Mouse (Mus musculus) testis, postnatal 14 days (tissue): ENCODE data around the gene Tcte2.
"Not testable (repeated sequence)": the region's sequence is repeated elsewhere in the genome, so short reads cannot be mapped to it uniquely, and the experiment has no call there.

Experiments
- DNase-seq: peaks from one replicate; pipeline ENCODE4 v3.0.0; 2021; ENCODE audit warnings: low spot score

Tcte2 gene

DNA sequence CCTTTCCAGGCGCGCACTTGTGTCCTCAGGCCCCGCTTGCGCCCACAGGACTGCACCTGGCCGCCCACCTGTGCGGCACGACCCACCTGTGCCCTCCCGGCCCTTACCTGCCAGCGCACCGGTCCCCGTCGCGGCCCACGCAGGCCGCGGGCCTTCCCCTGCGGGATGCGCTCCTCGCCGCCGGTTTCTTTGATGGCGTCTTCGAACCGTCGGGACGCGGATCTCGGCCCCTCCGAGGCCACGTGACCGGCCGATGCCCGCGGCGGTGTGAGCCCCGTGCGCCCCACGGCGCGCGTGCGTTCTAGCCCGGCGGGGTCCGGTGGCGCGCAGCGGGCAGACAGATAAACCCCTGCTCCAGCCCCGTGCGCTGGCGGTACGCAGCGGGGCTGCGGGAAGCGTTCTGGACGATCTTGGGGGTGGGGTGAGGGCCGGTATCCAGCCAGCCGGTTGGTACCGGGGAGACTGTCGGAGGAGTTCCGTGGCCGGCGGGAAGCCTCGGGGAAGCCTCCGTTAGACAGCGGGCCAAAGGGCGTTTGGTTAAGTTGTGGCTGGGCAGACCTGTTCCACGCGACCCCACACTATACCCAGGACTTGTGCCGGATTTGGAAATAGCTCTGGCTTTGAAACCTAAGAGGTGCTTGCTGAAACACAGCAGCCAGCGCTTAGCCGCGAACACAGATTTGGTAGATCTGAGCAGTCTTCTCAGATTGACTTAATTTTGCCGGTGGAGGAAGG, at the start of gene Tcte2:
Gene Tcte2 (minus strand): TSS at position 647 of the 735 bp plus-strand sequence.
- DNase-seq = peak; percentile 72

DNA sequence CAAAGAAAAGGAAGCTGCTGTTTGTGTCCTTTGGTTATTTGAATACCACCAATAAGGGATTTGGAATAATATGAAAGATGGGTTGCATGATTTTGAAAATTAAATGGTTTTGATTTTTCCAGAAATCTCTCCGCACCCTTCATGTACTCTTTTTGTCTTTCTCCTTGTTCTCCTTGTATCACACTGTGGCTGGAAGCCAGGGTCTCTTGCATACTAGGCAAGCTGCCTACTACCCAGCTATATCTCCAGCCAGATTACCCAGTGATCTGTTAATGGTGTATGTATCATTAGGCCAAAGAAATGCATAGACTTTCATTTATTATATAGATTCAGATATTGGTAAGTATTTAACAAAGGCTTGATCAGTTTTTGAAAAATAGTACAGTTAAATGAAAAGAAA, 44.4 kb upstream of the Tcte2 start:
- no peak for DNase-seq

DNA sequence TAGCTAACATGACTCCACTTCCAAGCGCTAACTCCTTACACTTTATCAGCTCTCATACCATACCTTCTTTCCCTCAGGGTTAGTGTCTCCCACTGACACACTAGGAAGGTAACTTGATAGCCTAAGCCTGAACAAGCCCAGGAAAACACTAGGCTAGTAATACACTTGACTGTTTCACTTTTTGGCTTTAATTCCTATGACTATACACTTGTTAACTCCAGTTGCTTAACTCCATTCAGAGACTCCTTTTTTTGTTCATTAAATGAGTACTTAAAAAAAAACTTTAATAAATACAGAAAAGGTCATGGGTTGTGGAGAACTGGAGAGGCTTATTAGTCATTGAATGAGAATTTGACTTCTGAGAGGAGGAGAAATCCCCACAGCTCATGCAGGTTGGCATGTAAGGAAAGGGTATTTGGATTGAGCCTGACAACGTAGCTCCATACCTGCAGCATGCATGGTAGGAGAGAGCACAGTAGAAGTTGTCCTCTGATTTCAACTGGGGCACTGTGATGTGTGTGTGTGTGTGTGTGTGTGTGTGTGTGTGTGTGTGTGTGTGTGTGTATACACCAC, 41.3 kb upstream of the Tcte2 start:
- no peak for DNase-seq

DNA sequence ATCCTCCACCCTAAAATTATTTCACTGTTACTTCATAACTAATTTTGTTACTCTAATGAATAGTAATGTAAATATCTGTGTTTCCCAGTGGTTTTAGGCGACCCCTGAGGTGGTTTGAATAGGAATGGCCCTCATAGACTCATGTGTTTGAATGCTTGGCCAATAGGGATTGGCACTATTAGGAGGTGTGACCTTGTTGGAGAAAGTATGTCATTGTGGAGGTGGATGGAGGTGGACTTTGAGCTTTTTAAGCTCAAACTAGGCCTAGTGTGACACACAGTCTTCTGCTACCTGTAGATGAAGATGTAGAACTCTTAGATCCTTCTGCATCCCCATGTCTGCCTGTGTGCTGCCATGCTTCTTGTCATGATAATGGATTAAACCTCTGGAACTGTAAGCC, 36.1 kb upstream of the Tcte2 start:
- DNase-seq = no peak

DNA sequence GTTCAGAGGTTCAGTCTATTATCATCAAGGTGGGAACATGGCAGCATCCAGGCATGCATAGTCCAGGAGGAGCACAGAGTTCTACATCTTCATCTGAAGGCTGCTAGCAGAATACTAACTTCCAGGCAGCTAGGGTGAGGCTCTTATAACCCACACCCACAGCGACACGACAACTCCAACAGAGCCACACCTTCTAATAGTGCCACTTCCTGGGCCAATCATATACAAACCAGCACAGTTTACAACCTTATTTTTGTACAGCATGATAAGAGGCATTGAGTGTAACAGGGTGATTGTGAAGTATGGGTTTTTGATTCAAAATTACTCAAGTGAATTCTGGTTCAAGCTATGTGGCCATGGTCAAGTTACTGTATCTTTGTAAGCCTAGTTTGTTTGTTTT, 28.4 kb upstream of the Tcte2 start:
- DNase-seq = not testable (repeated sequence)

DNA sequence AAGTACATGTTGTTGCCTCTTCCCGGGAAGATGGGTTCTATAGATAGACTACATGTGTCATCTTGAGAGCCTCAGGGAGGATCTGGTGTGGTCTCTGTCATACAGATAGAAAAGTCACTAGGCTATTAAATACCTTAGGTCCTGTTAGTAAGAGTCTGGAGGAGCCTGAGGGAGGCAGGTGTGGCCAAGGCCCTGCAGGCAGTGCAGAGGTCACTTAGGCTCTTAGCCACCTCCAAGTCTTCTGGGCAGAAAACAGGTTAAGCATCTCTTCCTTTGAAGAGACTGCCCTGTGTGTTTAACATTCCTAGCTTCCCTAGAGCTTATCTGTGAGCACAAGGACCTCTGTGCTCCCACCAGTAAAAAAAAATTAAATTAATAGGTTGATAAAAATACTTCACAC, 21.8 kb upstream of the Tcte2 start:
- no peak for DNase-seq

DNA sequence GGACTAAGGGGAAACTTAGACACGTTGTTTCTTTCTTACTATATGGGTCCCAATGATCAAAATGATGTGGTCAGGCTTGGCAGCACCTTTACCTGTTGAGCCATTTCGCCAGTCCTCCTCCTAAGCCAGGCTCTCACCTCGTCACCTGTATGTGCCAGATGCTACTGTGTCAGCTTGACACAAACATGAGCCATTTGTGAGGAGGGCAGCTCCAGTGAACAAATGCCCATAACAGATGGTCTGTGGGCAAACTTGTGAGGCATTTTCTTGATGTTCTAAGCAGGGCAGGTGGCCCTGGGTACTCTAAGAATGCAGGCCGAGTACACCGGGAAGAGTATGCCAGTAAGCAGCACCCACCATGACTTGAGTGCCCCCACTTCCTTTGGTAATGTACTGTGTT, 20.3 kb upstream of the Tcte2 start:
- no peak for DNase-seq

DNA sequence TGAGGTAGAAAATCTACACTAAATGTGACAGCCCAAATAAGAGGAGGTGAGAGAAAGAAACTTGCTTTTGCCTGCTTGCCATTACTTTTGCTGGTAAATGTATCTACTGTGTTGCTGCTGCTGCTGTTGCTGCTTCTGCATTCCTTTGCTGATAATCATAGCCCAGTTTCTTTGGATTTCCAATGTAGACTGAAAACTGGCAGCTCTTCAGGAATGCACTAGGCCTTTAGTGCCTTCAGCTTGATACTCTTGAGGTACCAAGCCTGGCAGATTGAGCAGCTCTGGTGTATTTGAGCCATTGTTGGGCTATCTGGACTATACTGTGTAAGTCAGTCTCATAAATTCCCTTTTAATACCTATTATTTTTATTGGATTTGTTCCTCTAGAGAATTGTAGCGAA, 17.2 kb upstream of the Tcte2 start:
- no peak for DNase-seq

DNA sequence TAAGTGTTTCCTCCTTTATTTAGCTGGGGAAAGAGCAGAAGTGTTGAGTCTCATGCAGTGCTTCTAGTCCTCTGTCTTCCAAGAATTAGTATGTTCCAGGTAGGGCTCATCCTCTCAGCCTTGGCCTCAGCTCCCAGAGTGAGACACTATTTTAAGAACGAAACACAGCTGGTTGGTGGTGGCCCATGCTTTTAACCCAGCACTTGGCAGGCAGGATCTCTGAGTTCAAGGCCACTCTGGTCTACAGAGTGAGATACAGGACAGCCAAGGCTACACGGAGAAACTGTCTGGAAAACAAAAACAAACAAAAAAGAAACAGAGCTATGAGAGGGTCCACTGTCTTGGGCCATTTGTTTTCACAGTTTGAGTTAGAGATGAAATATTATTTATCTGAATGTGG, 16.1 kb upstream of the Tcte2 start:
- peak; percentile 26 for DNase-seq

DNA sequence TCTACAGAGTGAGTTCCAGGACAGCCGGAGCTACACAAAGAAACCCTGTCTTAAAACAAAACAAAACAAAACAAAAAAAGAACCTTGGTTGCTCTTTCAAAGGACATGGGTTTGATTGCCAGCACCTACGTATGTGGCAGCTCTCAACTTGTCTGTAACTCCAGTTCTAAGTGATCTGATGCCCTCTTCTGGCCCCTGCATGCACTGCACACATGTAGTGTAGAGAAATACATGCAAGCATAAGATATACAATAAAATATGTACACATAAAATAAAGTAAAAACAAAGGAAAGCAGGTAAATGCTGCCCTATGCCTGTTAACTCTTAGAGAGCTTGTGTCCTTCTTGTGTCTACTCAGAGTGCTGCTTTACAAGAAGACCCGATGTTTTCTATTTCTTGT, 7.6 kb upstream of the Tcte2 start:
- DNase-seq = no peak

DNA sequence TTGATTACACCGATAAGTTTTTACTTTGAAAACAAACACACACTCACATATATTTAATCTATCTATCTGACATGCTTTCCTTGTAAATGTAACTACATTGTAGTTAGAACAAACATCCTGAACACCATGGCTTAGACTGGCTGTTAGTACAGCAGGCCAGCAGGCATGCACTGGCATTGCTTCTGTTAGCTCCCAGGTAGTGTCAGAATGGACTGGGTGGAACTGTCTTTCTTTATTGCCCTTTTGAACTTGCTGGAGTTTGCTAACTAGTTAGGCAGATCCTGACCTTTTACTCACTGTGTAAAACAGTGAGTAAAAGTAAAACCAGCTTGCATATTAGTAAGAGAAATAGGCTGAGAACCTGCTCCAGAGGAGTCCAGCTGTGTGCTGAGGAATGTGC, 6.9 kb upstream of the Tcte2 start:
- no peak for DNase-seq

DNA sequence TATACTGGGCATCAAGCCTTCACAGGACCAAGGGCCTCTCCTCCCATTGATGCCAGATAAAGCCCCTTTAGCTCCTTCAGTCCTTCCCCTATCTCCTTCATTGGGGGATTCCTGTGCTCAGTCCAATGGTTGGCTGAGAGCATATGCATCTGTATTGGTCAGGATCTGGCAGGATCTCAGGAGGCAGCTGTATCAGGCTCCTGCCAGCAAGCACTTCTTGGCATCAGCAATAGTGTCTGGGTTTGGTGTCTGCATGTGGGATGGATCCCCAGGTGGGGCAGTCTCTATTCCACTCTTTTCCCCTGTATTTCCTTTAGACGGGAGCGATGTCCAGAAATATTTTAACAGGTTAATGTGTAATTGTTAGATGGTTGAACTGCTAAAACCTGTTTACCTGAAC, 3.3 kb upstream of the Tcte2 start:
- not testable (repeated sequence) for DNase-seq

DNA sequence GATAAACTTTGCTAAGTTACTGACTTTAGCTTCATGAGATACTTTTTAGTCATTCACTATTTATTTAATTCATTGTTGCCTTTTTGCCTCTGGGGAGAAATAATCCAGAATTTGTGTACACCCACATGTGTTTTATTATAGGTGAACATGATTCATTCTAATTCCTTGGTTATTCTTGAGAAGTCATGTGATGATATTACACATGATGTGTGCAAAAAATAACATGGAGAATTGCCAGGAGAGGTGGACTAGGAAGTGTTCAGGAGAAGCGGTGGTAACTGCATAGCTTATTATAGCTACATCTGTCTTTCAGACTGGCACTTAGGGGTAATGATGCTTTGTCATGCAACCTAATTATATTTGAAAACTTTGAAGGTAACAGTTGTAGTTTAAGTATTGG, 2.2 kb upstream of the Tcte2 start:
- no peak for DNase-seq

DNA sequence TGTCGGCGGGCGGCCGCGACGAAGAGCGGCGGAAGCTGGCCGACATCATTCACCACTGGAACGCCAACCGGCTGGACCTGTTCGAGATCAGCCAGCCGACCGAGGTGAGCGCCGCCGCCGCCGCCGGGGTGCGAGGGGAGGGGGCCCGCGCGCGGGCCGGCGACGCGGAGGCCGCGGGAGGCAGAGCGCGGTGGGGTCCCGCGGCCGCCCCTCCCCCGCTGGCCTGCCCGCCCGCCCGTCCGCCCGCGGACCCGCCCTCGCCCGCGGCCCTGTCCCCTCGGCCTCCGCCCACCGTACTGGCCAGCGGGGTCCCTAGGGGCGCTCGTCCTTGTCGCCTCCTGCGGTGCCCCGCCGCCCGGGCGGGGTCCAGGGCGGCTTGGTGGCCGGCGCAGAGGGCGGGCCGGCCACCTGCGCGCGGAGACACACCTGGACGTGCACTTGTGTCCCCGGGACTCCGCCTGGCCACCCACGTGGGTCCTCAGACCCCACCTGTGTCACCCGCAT, 898 bp downstream of the Tcte2 start:
- DNase-seq = no peak

DNA sequence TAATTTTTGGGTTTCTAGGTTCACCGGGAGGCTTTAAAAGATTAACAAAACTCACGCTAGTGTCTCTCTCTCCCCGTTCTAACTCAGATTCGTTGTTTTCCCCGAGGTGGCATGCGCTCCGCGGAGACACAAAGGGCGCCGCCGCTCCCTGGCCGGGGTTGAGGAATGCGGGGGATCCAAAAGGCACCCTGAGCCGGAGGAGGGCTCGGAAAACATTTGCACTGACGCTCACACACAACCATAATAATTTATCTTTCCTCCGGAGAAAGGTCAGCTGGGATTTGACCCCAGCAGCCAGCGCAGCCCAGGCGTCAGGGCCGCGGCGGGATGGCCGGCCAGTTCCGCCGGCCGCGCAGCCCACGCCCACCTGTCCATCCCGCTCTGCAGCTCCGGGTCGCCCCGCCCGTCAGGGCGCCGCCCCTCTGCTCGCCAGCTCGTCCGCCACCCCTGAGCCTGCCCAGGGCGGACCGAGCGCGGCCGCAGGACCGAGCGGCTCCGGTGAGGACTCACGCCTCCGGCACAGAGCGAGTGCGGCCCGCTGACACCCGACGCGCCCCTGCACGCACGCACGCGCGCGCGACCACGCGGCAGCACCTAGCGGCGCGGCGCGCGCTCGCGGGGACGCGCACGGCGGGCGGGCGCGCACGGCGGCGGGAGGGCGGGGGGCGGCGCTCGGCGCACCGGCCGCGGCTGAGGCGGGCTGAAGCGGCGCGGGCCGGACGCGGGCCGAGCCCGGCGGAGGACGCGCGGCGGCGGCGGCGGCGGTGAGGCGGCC, 1.6 kb downstream of the Tcte2 start, which contains the start of gene Afdn:
Gene Afdn (plus strand): TSS at position 687 of the 775 bp plus-strand sequence.
- DNase-seq = peak; percentile 86

DNA sequence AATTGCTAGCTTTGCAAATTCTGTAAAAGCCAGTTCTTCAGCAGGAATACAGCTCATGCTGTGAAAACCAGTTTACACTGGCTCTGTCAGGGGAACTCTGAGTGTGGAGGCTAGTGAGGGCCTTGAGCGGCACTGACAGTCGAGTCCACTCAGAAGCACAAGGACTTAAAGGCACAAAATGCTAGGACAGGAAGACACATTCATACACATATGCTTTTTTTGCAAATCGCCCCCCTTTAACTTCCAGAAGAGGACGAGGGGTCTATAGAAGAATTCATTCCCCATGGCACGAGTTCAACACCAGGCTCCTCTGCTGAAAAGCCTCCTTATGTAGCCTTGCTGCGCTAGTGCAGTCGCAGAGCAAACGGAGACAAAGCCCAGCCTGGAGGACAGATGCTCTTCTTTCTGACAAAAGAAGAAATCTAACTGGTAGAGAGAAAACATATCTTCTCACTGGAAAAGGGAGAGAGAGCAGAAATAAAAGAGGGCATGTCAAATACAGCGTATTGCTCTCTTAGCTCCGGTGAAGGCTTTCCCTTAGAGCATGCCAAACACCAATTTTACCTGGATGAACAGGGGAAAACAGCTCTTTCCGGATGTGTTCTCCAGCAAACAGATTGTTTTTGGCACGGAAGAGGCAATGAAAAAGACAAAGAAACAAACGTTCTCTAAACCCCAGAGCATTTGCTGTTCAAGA, 2.3 kb downstream of the Tcte2 start:
- DNase-seq = no peak

DNA sequence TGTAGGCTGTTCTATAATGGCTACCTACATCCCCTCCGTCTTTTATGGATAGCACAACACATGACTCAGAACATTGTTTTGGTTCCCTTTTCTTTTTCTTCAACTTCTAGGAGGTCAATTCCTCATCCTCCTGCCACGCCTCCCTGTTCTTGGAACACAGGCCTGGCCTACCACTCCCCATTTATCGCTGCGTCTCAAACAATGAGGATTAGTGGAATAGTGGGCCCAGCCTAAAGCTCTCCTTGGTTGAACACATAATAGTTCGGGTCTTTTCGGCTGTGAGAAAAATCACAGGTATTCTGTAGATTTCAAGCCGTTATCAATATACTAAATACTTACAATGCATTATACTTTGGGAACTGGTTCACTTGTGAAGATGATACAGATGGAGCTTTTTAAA, 3.0 kb downstream of the Tcte2 start:
- no peak for DNase-seq

DNA sequence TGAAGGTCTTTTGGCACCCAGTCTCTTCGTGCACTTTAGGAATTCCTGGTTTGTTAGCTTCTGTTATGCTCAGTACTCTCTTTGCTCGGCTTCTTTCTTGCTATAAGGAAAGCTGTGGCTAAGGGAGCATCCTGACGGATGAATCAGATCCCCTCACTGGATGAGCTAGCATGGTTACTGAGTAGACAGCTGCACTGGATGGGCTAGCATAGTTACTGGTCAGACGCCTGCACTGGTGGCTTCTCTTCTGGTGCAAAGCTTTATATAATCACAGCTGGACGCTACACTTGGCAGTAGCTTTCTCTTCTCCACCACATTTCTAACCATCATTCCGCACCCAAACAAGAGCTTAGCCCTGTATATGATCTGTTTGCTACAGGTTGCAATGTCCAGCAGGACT, 6.7 kb downstream of the Tcte2 start:
- no peak for DNase-seq

DNA sequence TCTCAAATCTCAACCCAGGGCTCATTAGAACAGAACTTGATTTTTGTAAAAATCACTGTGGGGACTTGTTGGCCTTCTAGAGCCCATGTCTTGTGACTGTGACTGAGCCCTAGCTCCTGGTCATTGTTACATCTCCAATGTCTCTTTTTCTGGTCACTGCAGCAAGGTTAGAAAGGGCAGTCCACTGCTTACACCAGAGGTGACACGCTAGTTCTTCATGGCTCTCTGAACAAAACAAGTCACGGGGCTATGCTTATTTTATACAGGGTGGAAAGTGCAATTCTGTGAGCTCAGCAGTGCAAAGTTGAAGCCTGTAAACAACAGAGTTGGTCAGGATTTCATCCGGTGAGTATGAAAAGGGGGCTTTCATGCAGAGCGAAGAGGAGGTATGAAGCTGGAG, 7.7 kb downstream of the Tcte2 start:
- no peak for DNase-seq

DNA sequence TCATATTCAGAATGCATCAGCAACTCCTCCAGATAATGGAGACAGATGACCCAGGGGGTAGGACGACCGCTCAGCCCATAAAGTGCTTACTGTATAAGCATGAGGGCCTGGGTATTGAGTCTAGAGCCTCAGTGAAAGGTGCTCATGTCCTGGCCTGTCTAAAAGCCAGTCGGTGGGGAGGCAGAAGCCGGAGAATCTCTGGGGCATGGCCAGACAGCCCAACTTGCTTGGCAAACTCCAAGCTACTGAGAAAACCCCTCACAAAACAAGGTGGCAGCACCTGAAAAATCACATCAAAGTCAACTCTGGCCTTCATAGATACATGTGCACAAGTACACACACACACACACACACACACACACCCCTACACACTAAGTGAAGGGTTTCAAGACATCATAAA, 12.6 kb downstream of the Tcte2 start:
- no peak for DNase-seq

DNA sequence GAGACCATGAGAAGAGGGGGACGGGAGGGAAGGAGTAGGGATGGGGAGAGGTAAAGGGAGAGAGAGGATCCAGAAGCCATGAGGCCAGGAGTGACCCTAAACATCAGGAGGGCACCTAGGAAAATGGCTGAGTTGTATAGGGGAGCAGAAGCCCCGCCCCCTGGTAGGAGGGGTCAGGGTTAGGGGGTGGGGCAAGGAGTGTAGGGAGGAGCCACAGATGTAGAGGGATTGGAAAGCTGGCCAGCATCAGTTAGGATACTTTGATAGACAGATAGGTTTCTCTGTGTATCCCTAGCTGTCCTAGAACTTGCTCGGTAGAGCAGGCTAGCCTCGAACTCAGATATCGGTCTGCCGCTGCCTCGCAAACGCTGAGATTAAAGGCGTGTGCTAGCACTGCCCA, 13.9 kb downstream of the Tcte2 start:
- DNase-seq = peak; percentile 42

DNA sequence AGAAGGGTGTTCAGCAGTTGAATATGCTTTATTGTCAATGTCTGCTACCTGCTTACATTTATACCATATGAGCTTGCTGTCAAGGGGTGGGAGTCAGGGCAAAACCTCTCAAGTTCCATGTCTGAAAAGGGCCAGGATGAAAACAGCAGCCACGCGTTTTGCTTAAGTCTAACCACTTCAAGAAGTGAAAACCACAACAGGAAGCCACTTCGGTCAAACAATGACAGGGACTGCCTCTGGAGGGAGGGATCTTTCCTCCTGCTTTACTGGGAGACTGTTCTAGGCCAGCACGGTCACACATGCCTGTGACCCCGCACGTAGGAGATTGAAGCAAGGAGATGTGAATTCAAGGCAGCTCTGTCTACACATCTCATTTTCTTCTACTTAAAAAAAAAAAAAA, 15.3 kb downstream of the Tcte2 start:
- DNase-seq = no peak

DNA sequence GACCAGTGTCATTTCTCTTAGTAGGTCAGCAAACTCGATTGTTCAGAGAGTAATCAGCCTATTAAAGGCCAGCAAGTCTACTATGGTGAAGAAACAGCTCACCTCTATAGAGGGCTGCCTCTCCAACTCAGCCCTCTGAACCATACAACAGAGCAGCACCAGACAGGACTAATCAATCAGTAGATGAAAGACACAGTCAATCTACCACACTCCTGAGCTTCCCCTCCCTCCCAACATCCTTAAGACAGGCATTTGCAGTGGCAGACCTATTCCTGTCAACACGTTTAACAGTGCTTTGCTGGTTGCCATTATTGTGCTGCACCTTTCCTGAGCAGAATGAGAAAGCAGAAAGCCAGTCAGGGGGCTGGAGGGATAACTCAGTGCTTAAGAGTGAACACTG, 16.3 kb downstream of the Tcte2 start:
- no peak for DNase-seq
